ENCODE assay signal across 7 mouse cellular contexts in genomic region chr17:35088825-35089644, GRCm38 (mm10). TPM values are rescaled to one million over a fixed set of nuclear protein-coding genes. Genes with fewer than 3 reads are reported as not detected.
DNase-seq lines count a peak whose midpoint lies in the region; ATAC-seq lines count a peak whose summit lies in the region.

Abhd16a (plus strand) TSS chr17:35089263.

- H3K9me3 ChIP-seq in intestine, embryonic 16.5 days (ENCODE audit: control insufficient read depth, low read length), result no peaks in the 10 kb centered on the region
- no peaks in the 10 kb centered on the region for H3K9me3 ChIP-seq in midbrain, embryonic 11.5 days (ENCODE audit: control insufficient read depth, low read length)

- peak within 1 kb of the TSS; percentile 63 for H3K4me2 ChIP-seq in intestine, embryonic 16.5 days (ENCODE audit: low read depth, low read length)
- H3K4me2 ChIP-seq in midbrain, embryonic 11.5 days, result peak within 1 kb of the TSS; percentile 47

- H3K4me1 ChIP-seq in intestine, embryonic 16.5 days (ENCODE audit: control insufficient read depth, insufficient read depth, low read length), result peaks cover 7% of the 10 kb centered on the region; the same call in 1 of the 2 replicates
- H3K4me1 ChIP-seq in midbrain, embryonic 11.5 days (ENCODE audit: control insufficient read depth, insufficient read depth, low read length), result peaks cover 5% of the 10 kb centered on the region

- peak; percentile 96 for DNase-seq in adrenal gland, adult 2 months
- DNase-seq in embryo, embryonic 11.5 days (ENCODE audit: low read depth, low spot score), result peak; percentile 88
- peak; percentile 90 to 95 for DNase-seq in gastrocnemius, postnatal 4 days (ENCODE audit: low spot score in 2 of 2)
- DNase-seq in left cerebral cortex, postnatal 36 days (ENCODE audit: low spot score in 2 of 2), result peak; percentile 96
- peak; percentile 99 for DNase-seq in midbrain, embryonic 11.5 days (ENCODE audit: low spot score, missing footprints)
- DNase-seq in skeletal muscle tissue, adult 2 months (ENCODE audit: low read depth, low spot score), result peak; percentile 89

- peak within 1 kb of the TSS; percentile 66 for H3K4me3 ChIP-seq in intestine, embryonic 16.5 days (ENCODE audit: low read length)
- H3K4me3 ChIP-seq in midbrain, embryonic 11.5 days (ENCODE audit: low read depth, low read length), result peak within 1 kb of the TSS; percentile 60

- H3K27me3 ChIP-seq in intestine, embryonic 16.5 days (replicated peaks; ENCODE audit: control insufficient read depth, insufficient read depth, low read length), result no peaks in the 10 kb centered on the region
- H3K27me3 ChIP-seq in midbrain, embryonic 11.5 days (ENCODE audit: control insufficient read depth, insufficient read depth, low read length), result no peaks in the 10 kb centered on the region

- H3K27ac ChIP-seq in intestine, embryonic 16.5 days (ENCODE audit: low read length), result peak within 1 kb of the TSS; percentile 95
- peak within 1 kb of the TSS; percentile 94 for H3K27ac ChIP-seq in midbrain, embryonic 11.5 days (ENCODE audit: low read depth, low read length)

- peak within 1 kb of the TSS; percentile 92 for H3K9ac ChIP-seq in intestine, embryonic 16.5 days (ENCODE audit: low read depth, low read length)
- H3K9ac ChIP-seq in midbrain, embryonic 11.5 days (ENCODE audit: low read length), result peak within 1 kb of the TSS; percentile 92

- WGBS in intestine, embryonic 16.5 days, result 2% methylated on average over 66 of the region's 67 CpGs
- 4% methylated on average over 65 of the region's 67 CpGs for WGBS in midbrain, embryonic 11.5 days

- ATAC-seq in intestine, embryonic 16.5 days, result peak; percentile 99
- peak; percentile 98 for ATAC-seq in midbrain, embryonic 11.5 days (ENCODE audit: low FRiP score)

- intact Hi-C loops in left cerebral cortex, postnatal 36 days (cut with DNase I), result no loop called here

- H3K36me3 ChIP-seq in intestine, embryonic 16.5 days (ENCODE audit: control insufficient read depth, insufficient read depth, low read length), result 0 out of 2 replicates have a peak, but pooled peaks cover 3% of the 10 kb centered on the region
- peaks cover 2% of the 10 kb centered on the region; the same call in 1 of the 2 replicates for H3K36me3 ChIP-seq in midbrain, embryonic 11.5 days (ENCODE audit: control insufficient read depth, insufficient read depth, low read length)

RNA-seq across cellular contexts. Expression of gene Abhd16a, which starts in this region (rescaled TPM):
- total RNA-seq in adrenal gland, adult 2 months (2021), result 10 to 100 TPM; 71.8 to 95.8 TPM
- 219 and 291 TPM in 2 replicates for polyA plus RNA-seq in adrenal gland, adult 2 months (2012; rRNA removed)
- total RNA-seq in gastrocnemius, postnatal 4 days (2021), result 10 to 100 TPM; 67.2 to 69.3 TPM
- 107 and 108 TPM in 2 replicates for polyA plus RNA-seq in intestine, embryonic 16.5 days (2015; fragmentation: Nextera tagmentation; extraction: Ambion mirVana)
- total RNA-seq in left cerebral cortex, postnatal 36 days (2021), result 100 to 1,000 TPM; 115 to 117 TPM
- 40.5 and 45.2 TPM in 2 replicates for polyA plus RNA-seq in midbrain, embryonic 11.5 days (2014; fragmentation: Nextera tagmentation; extraction: Ambion mirVana)

Comparison
In these comparisons a context has a peak if more than half of its experiments do, and no peak if none do; other contexts are left out.
1. Peak in every context shown above with its lines: DNase-seq, ATAC-seq, H3K4me3 ChIP-seq and H3K27ac ChIP-seq.